Mouse (Mus musculus) sigmoid colon, adult 10 weeks (tissue): ENCODE measurements around the gene Igsf21. TPM values are rescaled to one million over a fixed set of nuclear protein-coding genes. Genes with fewer than 3 reads are reported as not detected.

Experiments
- polyA plus RNA-seq: library from polyadenylated mRNA; stranded (reverse); fragments of 350-450 nt; fragmentation: Illumina TruSeq; extraction: RNeasy Lipid Tissue Mini Kit (QIAGEN cat#74804); gene quantifications from one replicate; pipeline ENCODE4 v1.2.3, GENCODE M21; 2014; ENCODE audit warnings: low read depth, low replicate concordance

Gene Igsf21
- not detected for polyA plus RNA-seq

GRCm38 (mm10) chr4:140246180-140247005 lies at the start of gene Igsf21:
Gene Igsf21, minus strand, starts transcription at chr4:140246784.

